Mouse (Mus musculus) forebrain, embryonic 16.5 days (tissue): Measurements from ENCODE around the gene Tmeff1. TPM values are rescaled to one million over a fixed set of nuclear protein-coding genes. Genes with fewer than 3 reads are reported as not detected.

Experiments used
- ATAC-seq: fragments of 200-750 bp; cut with Nextera tagmentation; 2 replicates; pipeline ENCODE4 v1.8.0; 2017; ENCODE audit warnings: mild to moderate bottlenecking, moderate library complexity
- H3K27ac ChIP-seq: fragments of 300-500 bp; sonication (generic); 2 replicates; pipeline ENCODE4 v1.5.1; 2014; ENCODE audit warnings: low read length, control low read depth
- H3K27me3 ChIP-seq: fragments of 300-500 bp; sonication (generic); replicated peaks from 2 replicates; pipeline ENCODE4 v1.6.1; 2014; ENCODE audit warnings: low read length; ENCODE audit not compliant: control insufficient read depth, insufficient read depth
- H3K36me3 ChIP-seq: fragments of 300-500 bp; sonication (generic); 2 replicates; pipeline ENCODE4 v1.6.1; 2014; ENCODE audit not compliant: control insufficient read depth, insufficient read depth
- H3K4me1 ChIP-seq: fragments of 300-500 bp; sonication (generic); replicated peaks from 2 replicates; pipeline ENCODE4 v1.6.1; 2014; ENCODE audit warnings: low read length; ENCODE audit not compliant: control insufficient read depth, insufficient read depth
- H3K4me2 ChIP-seq: fragments of 300-500 bp; sonication (generic); 2 replicates; pipeline ENCODE4 v1.6.1; 2014; ENCODE audit warnings: mild to moderate bottlenecking, low read length, control low read depth
- H3K4me3 ChIP-seq: fragments of 300-500 bp; sonication (generic); replicated peaks from 2 replicates; pipeline ENCODE4 v1.5.1; 2014; ENCODE audit warnings: mild to moderate bottlenecking, low read length, control low read depth
- H3K9ac ChIP-seq: fragments of 300-500 bp; sonication (generic); replicated peaks from 2 replicates; pipeline ENCODE4 v1.6.1; 2014; ENCODE audit warnings: low read depth, low read length, control low read depth
- H3K9me3 ChIP-seq: fragments of 300-500 bp; sonication (generic); 2 replicates; pipeline ENCODE4 v1.6.1; 2016; ENCODE audit warnings: low read length; ENCODE audit not compliant: control insufficient read depth
- WGBS: fragments of 180-500 bp; shearing (Covaris S2); extraction: QIAGEN DNeasy Blood & Tissue Kit; methylation state at CpG from one replicate; pipeline ENCODE4 v1.1.7; 2014; 5-methylcytosine and 5-hydroxymethylcytosine counted together
- polyA plus RNA-seq: library from polyadenylated mRNA; unstranded; fragments of >200 nt; fragmentation: Nextera tagmentation; extraction: Ambion mirVana; gene quantifications from 2 replicates; pipeline ENCODE4 v1.2.1, GENCODE M21; 2015

Tmeff1 gene
- 205 and 213 TPM in 2 replicates for polyA plus RNA-seq

DNA sequence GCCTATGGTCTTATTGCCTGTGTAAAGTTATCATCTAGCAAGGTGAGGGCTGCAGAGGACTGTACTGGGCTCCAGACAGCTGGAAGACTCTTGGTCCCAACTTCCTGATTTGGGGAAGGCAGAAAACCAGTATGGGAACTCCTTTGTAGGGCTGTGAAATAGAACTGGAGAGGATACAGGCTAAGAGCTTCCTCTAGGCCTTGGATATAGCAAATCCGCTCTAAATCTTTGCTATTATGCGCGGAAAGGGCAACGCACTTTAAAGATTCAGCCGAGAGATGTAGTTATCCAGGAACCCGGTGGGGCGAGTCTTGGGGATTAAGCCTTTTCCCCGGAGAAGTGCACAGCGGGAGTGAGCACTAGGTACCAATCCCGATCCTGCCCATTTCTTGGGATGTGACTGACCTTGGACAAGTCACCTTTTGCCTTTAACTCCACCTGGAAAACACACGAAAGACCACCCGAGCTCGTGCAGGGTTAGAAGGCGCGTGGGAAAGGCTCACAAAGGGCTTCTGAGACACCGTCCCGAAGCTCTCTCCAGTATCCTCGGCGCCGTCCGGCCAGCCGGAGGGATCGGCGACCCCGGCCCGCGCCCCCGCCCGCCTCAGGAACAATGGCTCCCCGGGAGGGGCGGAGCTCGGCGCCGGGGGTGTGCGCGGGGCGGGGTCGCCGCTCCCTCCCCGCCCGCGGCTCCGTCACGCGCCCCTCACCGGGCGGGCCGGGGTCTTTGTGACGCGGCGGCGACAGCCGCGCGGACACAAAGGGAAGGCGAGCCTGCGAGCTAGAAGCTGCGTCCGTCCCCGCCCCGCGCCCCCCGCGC lies at the start of gene Tmeff1:
Gene Tmeff1, plus strand, starts transcription at position 754 of the 820 bp plus-strand sequence.
- no peaks in the 10 kb centered on the region for H3K27me3 ChIP-seq
- peak within 1 kb of the TSS; percentile 96 for H3K27ac ChIP-seq
- WGBS: 1% methylated on average over 53 of the region's 64 CpGs
- peak within 1 kb of the TSS; percentile 100 for H3K9ac ChIP-seq
- peaks cover 20% of the 10 kb centered on the region for H3K4me1 ChIP-seq
- peaks cover 3% of the 10 kb centered on the region for H3K9me3 ChIP-seq
- peak; percentile 83 for ATAC-seq
- H3K4me2 ChIP-seq: peak within 1 kb of the TSS; percentile 93
- peak within 1 kb of the TSS; percentile 98 for H3K4me3 ChIP-seq
- peaks cover 4% of the 10 kb centered on the region; the same call in 1 of the 2 replicates for H3K36me3 ChIP-seq

DNA sequence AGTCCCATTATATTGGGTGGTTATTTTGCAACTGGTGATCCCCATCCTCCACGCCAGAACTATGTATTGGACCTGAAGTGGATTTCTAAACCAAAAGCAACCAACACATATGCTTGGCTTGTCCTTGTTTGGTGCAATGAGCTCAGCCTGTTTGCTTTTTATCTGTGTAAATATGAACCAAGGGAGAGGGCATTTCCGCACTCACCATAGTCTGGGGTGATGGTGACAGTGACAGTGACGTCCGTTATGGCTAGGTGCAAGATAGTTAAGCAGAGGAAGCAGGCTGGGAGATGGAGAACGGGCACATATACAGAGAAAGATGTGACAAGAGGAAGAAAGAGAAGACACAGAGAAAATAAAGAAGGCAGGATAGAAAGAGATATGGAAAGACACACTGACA lies 48.7 kb upstream of the Tmeff1 start:
- no peak for ATAC-seq
- Histone ChIP-seq H3K4me2 (no peak overlapping the region), H3K27ac (no peak overlapping the region), H3K9ac (no peak overlapping the region), H3K9me3 (no peaks in the 10 kb centered on the region), H3K36me3 (no peaks in the 10 kb centered on the region), H3K4me3 (no peak overlapping the region), H3K4me1 (peaks cover 3% of the 10 kb centered on the region), H3K27me3 (no peaks in the 10 kb centered on the region)
- WGBS: 78% methylated on average over 5 of the region's 5 CpGs

DNA sequence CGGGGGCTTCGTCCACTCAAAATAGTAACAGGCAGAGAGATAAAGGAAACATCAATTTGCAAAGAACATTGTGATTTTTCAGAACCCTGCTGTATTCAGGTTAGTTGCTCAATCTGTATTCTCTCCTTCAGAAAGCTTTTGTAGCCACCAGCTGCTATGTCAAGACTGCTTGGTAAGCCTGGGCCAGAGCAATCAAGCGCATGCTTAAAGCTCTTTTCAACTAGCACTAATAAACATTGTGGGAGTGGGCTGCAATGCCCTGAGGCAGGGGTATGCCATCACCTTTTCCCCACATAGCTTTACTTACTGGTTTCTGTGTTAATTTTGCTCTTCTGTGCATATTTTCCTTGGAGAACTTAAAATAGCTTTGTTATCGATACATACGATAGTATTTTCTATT lies 48.0 kb upstream of the Tmeff1 start:
- no peak overlapping the region for H3K9ac ChIP-seq
- 40% methylated on average over 5 of the region's 5 CpGs for WGBS
- no peak overlapping the region for H3K27ac ChIP-seq
- H3K36me3 ChIP-seq: no peaks in the 10 kb centered on the region
- no peak for ATAC-seq
- H3K4me1 ChIP-seq: peaks cover 11% of the 10 kb centered on the region
- no peak overlapping the region for H3K4me2 ChIP-seq
- H3K9me3 ChIP-seq: no peaks in the 10 kb centered on the region
- H3K27me3 ChIP-seq: no peaks in the 10 kb centered on the region
- no peak overlapping the region for H3K4me3 ChIP-seq

DNA sequence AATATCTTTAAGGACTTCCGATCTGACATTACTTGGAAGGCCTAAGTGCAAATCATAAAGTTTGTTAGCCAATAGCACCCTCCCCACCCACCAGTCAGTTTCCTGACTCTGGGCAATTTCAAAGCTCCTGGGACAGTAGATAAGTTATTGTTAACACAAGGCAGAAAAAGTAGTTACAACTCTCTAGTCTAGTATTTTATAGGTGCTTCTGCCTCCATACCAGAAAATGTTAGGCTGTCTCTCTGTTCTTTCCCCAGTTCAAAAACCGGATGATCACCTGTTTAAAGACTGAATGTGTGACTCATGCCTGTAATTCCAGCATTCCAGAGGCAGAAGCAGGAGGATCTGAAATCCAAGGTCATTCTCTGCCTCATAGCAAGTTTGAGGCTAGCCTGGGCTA lies 46.4 kb upstream of the Tmeff1 start:
- WGBS: 96% methylated on average over 2 of the region's 2 CpGs
- Histone ChIP-seq H3K36me3 (no peaks in the 10 kb centered on the region), H3K9ac (no peak overlapping the region), H3K4me3 (no peak overlapping the region), H3K27ac (no peak overlapping the region), H3K4me2 (no peak overlapping the region), H3K4me1 (peaks cover 20% of the 10 kb centered on the region), H3K9me3 (no peaks in the 10 kb centered on the region), H3K27me3 (no peaks in the 10 kb centered on the region)
- no peak for ATAC-seq

DNA sequence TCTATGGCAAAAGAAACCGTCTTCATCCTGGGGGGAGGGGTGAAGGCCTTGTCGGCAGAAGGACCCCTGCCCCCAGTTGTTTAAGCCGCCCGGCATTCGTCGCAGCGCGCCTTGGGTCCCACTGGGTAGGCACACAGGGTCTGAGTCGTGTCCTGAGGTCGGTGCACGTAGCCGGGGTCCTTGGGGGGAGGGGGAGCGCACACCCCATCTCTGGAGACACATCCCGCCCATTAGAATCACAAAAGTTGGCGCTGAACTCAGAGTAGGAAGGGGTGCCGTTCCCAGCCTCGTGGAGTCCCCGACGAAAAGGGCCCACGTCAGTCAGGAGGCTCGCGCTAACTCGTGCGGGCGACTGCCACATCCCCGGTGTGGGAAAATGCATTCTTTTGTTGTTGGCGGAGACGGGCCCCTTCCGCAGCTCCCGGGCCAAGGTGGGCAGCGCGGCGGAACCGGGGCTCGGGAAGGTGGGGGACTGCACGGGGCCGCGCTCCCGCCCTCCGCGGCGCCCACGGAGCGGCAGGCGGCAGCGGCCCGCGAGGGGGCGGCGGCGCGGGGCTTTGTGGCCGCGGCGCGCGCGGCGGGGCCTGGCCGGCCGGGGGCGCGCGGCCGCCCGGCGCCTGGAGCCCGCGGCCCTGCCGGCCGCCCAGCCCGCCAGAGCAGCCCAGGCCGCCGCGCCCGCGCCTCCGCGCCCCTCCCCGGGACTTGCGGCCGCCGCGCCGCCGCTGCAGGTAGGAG lies 45.0 kb upstream of the Tmeff1 start, which contains the start of gene Msantd3:
Gene Msantd3, plus strand, starts transcription at position 95 of the 735 bp plus-strand sequence.
- peak within 1 kb of the TSS; percentile 83 for H3K4me2 ChIP-seq
- ATAC-seq: peak; percentile 67
- no peaks in the 10 kb centered on the region for H3K9me3 ChIP-seq
- WGBS: 0% methylated on average over 51 of the region's 86 CpGs
- H3K4me1 ChIP-seq: peaks cover 28% of the 10 kb centered on the region
- H3K27me3 ChIP-seq: no peaks in the 10 kb centered on the region
- H3K9ac ChIP-seq: peak within 1 kb of the TSS; percentile 99
- peak within 1 kb of the TSS; percentile 88 for H3K27ac ChIP-seq
- no peaks in the 10 kb centered on the region for H3K36me3 ChIP-seq
- peak within 1 kb of the TSS; percentile 82 for H3K4me3 ChIP-seq

DNA sequence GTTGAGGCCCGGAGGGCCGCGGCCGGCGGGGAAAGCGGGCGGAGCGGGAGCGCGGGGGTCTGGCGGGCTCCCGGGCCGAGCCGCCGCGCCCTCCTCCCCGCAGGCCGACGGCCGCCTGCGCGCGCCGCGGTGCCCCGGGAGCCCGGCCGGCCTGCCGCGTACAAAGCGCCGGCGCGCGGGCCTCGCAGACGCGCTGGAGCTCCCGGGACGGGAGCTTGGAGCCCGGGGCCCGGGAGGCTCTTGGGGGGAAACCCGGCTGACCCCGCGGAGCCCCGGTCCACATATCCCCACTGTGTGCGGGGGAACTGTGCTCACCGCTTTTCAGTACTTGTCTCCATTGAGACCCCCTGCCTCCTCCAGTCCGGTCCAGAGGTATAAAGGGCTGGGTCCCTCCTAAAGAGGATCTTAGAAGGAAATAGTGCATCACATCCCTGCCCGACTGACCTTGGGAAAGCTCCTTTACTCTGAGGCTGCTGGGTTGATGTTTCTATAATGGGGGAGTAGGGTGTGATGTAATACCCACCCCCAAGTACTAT lies 44.3 kb upstream of the Tmeff1 start:
- no peaks in the 10 kb centered on the region for H3K36me3 ChIP-seq
- H3K4me2 ChIP-seq: peak overlapping the region; percentile 65
- peak; percentile 66 for ATAC-seq
- peak overlapping the region; percentile 88 for H3K27ac ChIP-seq
- H3K9me3 ChIP-seq: no peaks in the 10 kb centered on the region
- H3K4me3 ChIP-seq: peak overlapping the region; percentile 82
- H3K4me1 ChIP-seq: peaks cover 34% of the 10 kb centered on the region
- peak overlapping the region; percentile 99 for H3K9ac ChIP-seq
- H3K27me3 ChIP-seq: no peaks in the 10 kb centered on the region
- WGBS: 1% methylated on average over 37 of the region's 50 CpGs

DNA sequence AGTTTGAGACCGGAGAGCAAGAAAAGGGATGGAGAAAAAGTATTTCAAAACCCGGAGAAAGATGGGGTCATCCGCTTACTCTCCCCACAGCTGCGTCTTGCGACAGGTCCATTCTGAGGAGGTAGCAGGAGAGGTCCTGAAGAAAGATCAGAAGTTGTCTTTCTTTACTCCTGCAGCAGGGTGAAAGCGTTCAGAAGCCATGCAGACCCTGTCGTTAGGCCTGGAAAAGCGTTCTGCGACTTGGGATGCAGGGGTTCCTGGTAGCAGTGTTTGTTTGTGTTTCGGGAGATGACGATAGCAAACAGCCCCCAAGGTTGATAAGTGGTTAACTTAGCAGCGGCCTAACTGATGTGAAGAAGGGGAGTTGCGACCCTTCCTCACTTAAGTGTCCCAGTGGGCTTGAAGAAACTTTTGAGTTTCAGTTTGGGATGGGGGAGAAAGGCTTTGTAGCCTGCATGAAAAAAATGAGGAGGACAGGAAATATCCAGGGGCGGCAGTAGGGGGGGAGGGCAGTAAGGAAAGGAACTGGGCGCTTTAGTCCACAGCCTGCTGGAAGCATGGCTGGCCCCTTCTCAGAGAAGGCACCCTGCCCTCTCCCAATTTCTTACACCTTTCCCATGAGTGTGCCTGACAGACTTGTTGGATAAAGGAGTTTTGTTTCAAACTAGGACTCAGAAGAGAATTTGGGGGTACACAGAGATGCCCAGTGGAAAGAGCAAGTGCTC lies 43.3 kb upstream of the Tmeff1 start:
- ATAC-seq: no peak
- peak overlapping the region; percentile 82 for H3K4me3 ChIP-seq
- H3K9ac ChIP-seq: peak overlapping the region; percentile 99
- H3K4me1 ChIP-seq: peaks cover 44% of the 10 kb centered on the region
- H3K27me3 ChIP-seq: no peaks in the 10 kb centered on the region
- H3K27ac ChIP-seq: no peak overlapping the region
- no peaks in the 10 kb centered on the region for H3K36me3 ChIP-seq
- H3K4me2 ChIP-seq: peak overlapping the region; percentile 65
- no peaks in the 10 kb centered on the region for H3K9me3 ChIP-seq
- 4% methylated on average over 15 of the region's 15 CpGs for WGBS

DNA sequence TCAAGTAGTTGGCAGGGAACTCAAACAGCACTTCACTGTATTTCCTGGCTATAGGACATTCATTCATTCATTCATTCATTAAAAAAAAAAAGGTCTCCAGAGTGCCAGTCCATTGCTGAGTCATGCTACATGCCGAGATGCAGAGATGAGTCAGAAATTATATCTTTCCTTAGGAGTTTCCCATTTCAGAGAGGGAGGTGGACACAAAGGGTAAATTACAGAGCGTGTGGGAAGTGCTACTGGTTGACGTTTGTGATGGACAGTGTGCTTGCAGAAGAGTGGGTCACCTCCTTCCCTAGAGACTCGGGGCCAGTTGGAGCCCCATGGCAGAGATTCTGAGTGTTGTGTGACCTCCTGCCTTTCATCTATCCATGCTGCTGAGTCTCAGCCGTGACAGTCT lies 42.6 kb upstream of the Tmeff1 start:
- H3K4me1 ChIP-seq: peaks cover 51% of the 10 kb centered on the region
- H3K27ac ChIP-seq: no peak overlapping the region
- H3K27me3 ChIP-seq: no peaks in the 10 kb centered on the region
- 48% methylated on average over 5 of the region's 5 CpGs for WGBS
- no peak overlapping the region; the same call in 1 of the 2 replicates for H3K4me3 ChIP-seq
- no peak for ATAC-seq
- H3K9ac ChIP-seq: 0 out of 2 replicates have a peak overlapping the region, but pooled peaks have one; percentile 8
- H3K9me3 ChIP-seq: no peaks in the 10 kb centered on the region
- peak overlapping the region; percentile 65 for H3K4me2 ChIP-seq
- no peaks in the 10 kb centered on the region for H3K36me3 ChIP-seq
